Mouse (Mus musculus): ENCODE measurements around the gene Psme3. TPM values are rescaled to one million over a fixed set of nuclear protein-coding genes. Genes with fewer than 3 reads are reported as not detected.

Psme3 gene
- polyA plus RNA-seq, 1 experiment from 2014 or later: 107 TPM

DNA sequence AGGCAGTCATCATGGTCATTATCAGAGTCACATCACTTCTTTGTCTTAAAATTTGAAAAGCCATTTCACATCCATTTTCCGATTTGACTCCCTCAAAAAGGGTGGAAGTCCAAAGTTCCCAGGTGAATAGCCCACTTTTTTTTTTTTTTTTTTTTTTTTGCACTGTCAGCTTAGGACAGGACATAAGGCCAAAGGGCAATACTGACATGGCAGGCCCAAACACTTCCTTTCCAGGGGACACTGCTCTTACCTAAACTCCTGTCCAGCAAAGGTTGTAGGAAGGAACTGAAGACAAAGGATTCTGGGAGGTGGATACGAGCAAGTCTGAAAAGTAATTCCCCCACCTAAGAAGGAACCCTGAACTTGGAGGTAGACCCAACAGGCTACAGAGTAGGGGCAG lies 39.9 kb downstream of the Psme3 start:
- H3K27me3 ChIP-seq (ENCODE audit: control insufficient read depth, insufficient read depth, low read depth, low read length): no peaks in the 10 kb centered on the region
- H3K9ac ChIP-seq (ENCODE audit: low read depth, low read length): no peak overlapping the region
- H3K4me2 ChIP-seq (ENCODE audit: low read length): no peak overlapping the region
- no peaks in the 10 kb centered on the region for H3K36me3 ChIP-seq (ENCODE audit: control insufficient read depth, insufficient read depth, low read length)
- no peak overlapping the region for H3K27ac ChIP-seq (ENCODE audit: low read length)
- 89% methylated on average over 2 of the region's 2 CpGs for WGBS
- H3K9me3 ChIP-seq (replicated peaks; ENCODE audit: control insufficient read depth, low read length, poor library complexity, severe bottlenecking): no peaks in the 10 kb centered on the region
- no peak for ATAC-seq
- H3K4me1 ChIP-seq (ENCODE audit: control insufficient read depth, insufficient read depth, low read length): no peaks in the 10 kb centered on the region
- no peak overlapping the region for H3K4me3 ChIP-seq (ENCODE audit: low read depth, low read length)

- Histone ChIP-seq H3K4me1 (ENCODE audit: control insufficient read depth, insufficient read depth, low read length) (no peaks in the 10 kb centered on the region), H3K9me3 (replicated peaks; ENCODE audit: control insufficient read depth, low read length, poor library complexity, severe bottlenecking) (no peaks in the 10 kb centered on the region), H3K27ac (ENCODE audit: low read length) (no peak overlapping the region), H3K4me2 (ENCODE audit: low read length) (no peak overlapping the region), H3K27me3 (ENCODE audit: control insufficient read depth, insufficient read depth, low read depth, low read length) (no peaks in the 10 kb centered on the region), H3K4me3 (ENCODE audit: low read depth, low read length) (no peak overlapping the region), H3K9ac (ENCODE audit: low read depth, low read length) (no peak overlapping the region), H3K36me3 (ENCODE audit: control insufficient read depth, insufficient read depth, low read length) (no peaks in the 10 kb centered on the region)
- 76% methylated on average over 3 of the region's 3 CpGs for WGBS
- no peak for ATAC-seq
These were observed 41.6 kb downstream of the Psme3 start for GRCm38 (mm10) chr11:101357505-101358182.

GRCm38 (mm10) chr11:101359776-101360175 lies 43.8 kb downstream of the Psme3 start:
- no peak overlapping the region for H3K27ac ChIP-seq (ENCODE audit: low read length)
- no peaks in the 10 kb centered on the region for H3K9me3 ChIP-seq (replicated peaks; ENCODE audit: control insufficient read depth, low read length, poor library complexity, severe bottlenecking)
- no peaks in the 10 kb centered on the region for H3K27me3 ChIP-seq (ENCODE audit: control insufficient read depth, insufficient read depth, low read depth, low read length)
- WGBS: 73% methylated on average over 9 of the region's 9 CpGs
- H3K4me1 ChIP-seq (ENCODE audit: control insufficient read depth, insufficient read depth, low read length): no peaks in the 10 kb centered on the region
- no peak for ATAC-seq
- no peak overlapping the region for H3K4me2 ChIP-seq (ENCODE audit: low read length)
- H3K9ac ChIP-seq (ENCODE audit: low read depth, low read length): no peak overlapping the region
- no peaks in the 10 kb centered on the region for H3K36me3 ChIP-seq (ENCODE audit: control insufficient read depth, insufficient read depth, low read length)
- no peak overlapping the region for H3K4me3 ChIP-seq (ENCODE audit: low read depth, low read length)

DNA sequence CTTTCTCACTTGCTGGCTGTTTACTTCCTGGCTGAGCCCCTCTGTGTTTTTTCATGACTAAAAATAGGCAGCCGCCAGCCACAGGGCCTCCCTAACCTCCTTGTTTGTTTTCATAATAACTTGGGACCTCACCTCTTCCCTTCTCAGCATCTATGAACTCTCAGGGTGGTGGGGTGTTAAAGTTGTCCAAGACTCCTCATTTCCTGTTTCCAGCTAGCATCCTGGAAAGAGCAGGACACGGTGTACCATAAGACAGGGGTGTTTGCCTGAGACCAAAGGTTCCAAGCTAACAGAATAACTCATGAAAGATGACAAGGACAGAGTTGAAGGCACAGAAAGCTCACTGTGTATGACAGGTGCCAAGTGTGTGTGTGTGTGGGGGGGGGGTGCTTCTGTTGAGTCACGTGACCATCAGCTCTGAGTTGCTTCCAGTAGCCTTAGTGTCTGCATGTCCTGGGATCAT lies 44.7 kb downstream of the Psme3 start:
- Histone ChIP-seq H3K9ac (ENCODE audit: low read depth, low read length) (no peak overlapping the region), H3K4me2 (ENCODE audit: low read length) (no peak overlapping the region), H3K27me3 (ENCODE audit: control insufficient read depth, insufficient read depth, low read depth, low read length) (no peaks in the 10 kb centered on the region), H3K27ac (ENCODE audit: low read length) (no peak overlapping the region), H3K36me3 (ENCODE audit: control insufficient read depth, insufficient read depth, low read length) (no peaks in the 10 kb centered on the region), H3K4me1 (ENCODE audit: control insufficient read depth, insufficient read depth, low read length) (no peaks in the 10 kb centered on the region), H3K9me3 (replicated peaks; ENCODE audit: control insufficient read depth, low read length, poor library complexity, severe bottlenecking) (no peaks in the 10 kb centered on the region), H3K4me3 (ENCODE audit: low read depth, low read length) (no peak overlapping the region)
- WGBS: 68% methylated on average over 3 of the region's 3 CpGs
- ATAC-seq: no peak

DNA sequence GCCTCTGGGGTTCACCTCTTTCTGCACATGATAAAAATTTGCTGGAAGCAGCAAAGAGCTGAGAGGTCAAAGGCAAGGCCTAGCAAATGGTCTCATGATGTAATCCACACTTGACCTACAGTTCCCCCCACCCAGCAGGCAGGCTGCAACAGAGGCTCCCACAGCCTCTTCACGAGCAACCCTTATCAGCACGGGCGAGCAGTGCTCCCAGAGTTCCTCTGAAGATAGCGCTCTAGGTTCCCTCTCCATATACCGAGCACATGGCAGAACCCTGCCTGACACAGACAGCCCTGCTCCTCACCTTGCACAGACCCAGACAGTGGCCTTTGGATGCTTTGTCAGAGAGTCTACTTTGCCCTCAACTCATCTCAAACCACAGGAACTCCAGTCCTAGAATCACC lies 48.5 kb downstream of the Psme3 start:
- H3K9me3 ChIP-seq (replicated peaks; ENCODE audit: control insufficient read depth, low read length, poor library complexity, severe bottlenecking): no peaks in the 10 kb centered on the region

DNA sequence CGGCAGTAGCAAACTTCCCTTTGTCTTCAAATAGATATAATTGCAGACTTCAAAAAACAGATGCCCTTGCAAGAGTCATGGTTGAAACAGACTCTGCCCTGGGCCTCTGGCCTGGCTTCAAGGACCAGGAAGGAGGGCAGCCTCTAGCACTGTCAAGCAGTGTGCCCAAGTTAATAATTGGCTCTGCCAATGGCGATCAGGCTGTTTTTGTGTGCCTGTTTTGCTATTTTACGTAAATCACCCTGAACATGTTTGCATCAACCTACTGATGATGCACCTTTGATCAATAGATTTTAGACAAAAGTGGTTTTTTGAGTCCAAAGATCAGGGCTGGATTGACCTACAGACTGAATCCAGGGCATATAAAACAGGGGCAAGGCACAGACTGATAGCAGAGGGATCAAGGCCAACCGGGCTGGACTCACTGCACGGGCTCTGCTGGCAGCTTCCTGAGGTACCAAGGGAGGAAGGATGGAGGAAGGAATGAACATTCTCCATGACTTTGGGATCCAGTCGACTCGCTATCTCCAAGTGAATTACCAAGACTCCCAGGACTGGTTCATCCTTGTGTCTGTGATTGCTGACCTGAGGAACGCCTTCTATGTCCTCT lies 51.4 kb downstream of the Psme3 start, which contains the start of gene G6pc:
G6pc (plus strand) TSS at position 236 of the 610 bp plus-strand sequence.
- no peaks in the 10 kb centered on the region for H3K4me1 ChIP-seq (ENCODE audit: control insufficient read depth, insufficient read depth, low read length)
- no peaks in the 10 kb centered on the region for H3K36me3 ChIP-seq (ENCODE audit: control insufficient read depth, insufficient read depth, low read length)
- WGBS: 91% methylated on average over 8 of the region's 8 CpGs
- no peak within 1 kb of the TSS for H3K27ac ChIP-seq (ENCODE audit: low read length)
- H3K4me2 ChIP-seq (ENCODE audit: low read length): no peak within 1 kb of the TSS
- no peak within 1 kb of the TSS for H3K4me3 ChIP-seq (ENCODE audit: low read depth, low read length)
- H3K9ac ChIP-seq (ENCODE audit: low read depth, low read length): no peak within 1 kb of the TSS
- H3K27me3 ChIP-seq (ENCODE audit: control insufficient read depth, insufficient read depth, low read depth, low read length): no peaks in the 10 kb centered on the region
- H3K9me3 ChIP-seq (replicated peaks; ENCODE audit: control insufficient read depth, low read length, poor library complexity, severe bottlenecking): no peaks in the 10 kb centered on the region
- ATAC-seq: no peak

More for the DNA sequence above, 48.5 kb downstream of the Psme3 start:
- H3K9ac ChIP-seq (ENCODE audit: low read depth, low read length): no peak overlapping the region
- no peaks in the 10 kb centered on the region for H3K27me3 ChIP-seq (ENCODE audit: control insufficient read depth, insufficient read depth, low read depth, low read length)
- H3K4me2 ChIP-seq (ENCODE audit: low read length): no peak overlapping the region
- ATAC-seq: no peak
- H3K36me3 ChIP-seq (ENCODE audit: control insufficient read depth, insufficient read depth, low read length): no peaks in the 10 kb centered on the region
- H3K4me3 ChIP-seq (ENCODE audit: low read depth, low read length): no peak overlapping the region
- 82% methylated on average over 5 of the region's 5 CpGs for WGBS
- H3K4me1 ChIP-seq (ENCODE audit: control insufficient read depth, insufficient read depth, low read length): no peaks in the 10 kb centered on the region
- no peak overlapping the region for H3K27ac ChIP-seq (ENCODE audit: low read length)

DNA sequence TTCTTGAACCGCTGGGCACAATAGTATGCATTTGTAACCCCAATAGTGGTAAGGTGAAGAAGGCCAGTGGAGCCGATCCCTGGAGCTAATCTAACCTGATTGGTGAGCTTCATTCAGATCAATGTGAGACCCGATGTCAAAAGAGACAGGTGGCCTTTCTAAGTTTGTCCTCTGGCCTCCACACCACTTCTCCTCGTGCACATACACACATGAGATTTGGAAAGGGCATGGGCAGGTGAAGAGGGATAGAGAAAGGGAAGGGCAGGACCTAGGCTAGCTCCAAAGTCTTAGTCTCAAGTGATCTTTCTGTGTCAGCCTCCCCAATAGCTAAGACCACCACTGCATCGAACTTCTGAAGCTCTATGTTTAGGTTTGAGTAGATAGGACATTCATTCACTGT lies 54.1 kb downstream of the Psme3 start:
- WGBS: 74% methylated on average over 5 of the region's 5 CpGs
- no peak for ATAC-seq
- no peak overlapping the region for H3K4me2 ChIP-seq (ENCODE audit: low read length)
- H3K9ac ChIP-seq (ENCODE audit: low read depth, low read length): no peak overlapping the region
- H3K4me3 ChIP-seq (ENCODE audit: low read depth, low read length): no peak overlapping the region
- no peaks in the 10 kb centered on the region for H3K36me3 ChIP-seq (ENCODE audit: control insufficient read depth, insufficient read depth, low read length)
- H3K9me3 ChIP-seq (replicated peaks; ENCODE audit: control insufficient read depth, low read length, poor library complexity, severe bottlenecking): no peaks in the 10 kb centered on the region
- no peak overlapping the region for H3K27ac ChIP-seq (ENCODE audit: low read length)
- H3K27me3 ChIP-seq (ENCODE audit: control insufficient read depth, insufficient read depth, low read depth, low read length): no peaks in the 10 kb centered on the region
- no peaks in the 10 kb centered on the region for H3K4me1 ChIP-seq (ENCODE audit: control insufficient read depth, insufficient read depth, low read length)

Small RNA genes lying within 50 kb of the gene (microRNA-seq; reads per million reads assigned to microRNA genes)
- gene Gm25593: not detected

Other genes starting within 250 kb of the Psme3 start
- gene Naglu, start 246.2 kb upstream of the Psme3 start, polyA plus RNA-seq (2015; fragmentation: Nextera tagmentation; extraction: Ambion mirVana): 13.2 and 14.2 TPM in 2 replicates
- 0.21 and 0.49 TPM in 2 replicates for gene Hsd17b1, start 237.8 kb upstream of the Psme3 start, polyA plus RNA-seq (2015; fragmentation: Nextera tagmentation; extraction: Ambion mirVana)
- 42.0 and 43.5 TPM in 2 replicates for gene Coasy, start 233.6 kb upstream of the Psme3 start, polyA plus RNA-seq (2015; fragmentation: Nextera tagmentation; extraction: Ambion mirVana)
- 93.8 and 96.5 TPM in 2 replicates for gene Mlx, start 228.9 kb upstream of the Psme3 start, polyA plus RNA-seq (2015; fragmentation: Nextera tagmentation; extraction: Ambion mirVana)
- gene Psmc3ip, start 220.8 kb upstream of the Psme3 start, polyA plus RNA-seq (2015; fragmentation: Nextera tagmentation; extraction: Ambion mirVana): 15.2 and 17.6 TPM in 2 replicates
- 24.4 and 25.4 TPM in 2 replicates for gene Retreg3, start 196.3 kb upstream of the Psme3 start, polyA plus RNA-seq (2015; fragmentation: Nextera tagmentation; extraction: Ambion mirVana)
- 72.6 and 75.0 TPM in 2 replicates for gene Tubg1, start 196.3 kb upstream of the Psme3 start, polyA plus RNA-seq (2015; fragmentation: Nextera tagmentation; extraction: Ambion mirVana)
- 62.9 and 71.4 TPM in 2 replicates for gene Tubg2, start 160.3 kb upstream of the Psme3 start, polyA plus RNA-seq (2015; fragmentation: Nextera tagmentation; extraction: Ambion mirVana)
- 4.2 and 4.7 TPM in 2 replicates for gene Cntnap1, start 145.7 kb upstream of the Psme3 start, polyA plus RNA-seq (2015; fragmentation: Nextera tagmentation; extraction: Ambion mirVana)
- gene Plekhh3, start 144.9 kb upstream of the Psme3 start, polyA plus RNA-seq (2015; fragmentation: Nextera tagmentation; extraction: Ambion mirVana): 6.5 and 7.6 TPM in 2 replicates
- gene Ccr10, start 140.8 kb upstream of the Psme3 start, polyA plus RNA-seq (2015; fragmentation: Nextera tagmentation; extraction: Ambion mirVana): 0.47 and 0.62 TPM in 2 replicates
- 30.8 and 34.4 TPM in 2 replicates for gene Ezh1, start 89.8 kb upstream of the Psme3 start, polyA plus RNA-seq (2015; fragmentation: Nextera tagmentation; extraction: Ambion mirVana)
- gene Ramp2, start 70.2 kb upstream of the Psme3 start, polyA plus RNA-seq (2015; fragmentation: Nextera tagmentation; extraction: Ambion mirVana): 79.5 and 83.8 TPM in 2 replicates
- 115 and 119 TPM in 2 replicates for gene Vps25, start 62.5 kb upstream of the Psme3 start, polyA plus RNA-seq (2015; fragmentation: Nextera tagmentation; extraction: Ambion mirVana)
- 6.4 and 7.4 TPM in 2 replicates for gene Wnk4, start 55.6 kb upstream of the Psme3 start, polyA plus RNA-seq (2015; fragmentation: Nextera tagmentation; extraction: Ambion mirVana)
- 0.71 and 0.80 TPM in 2 replicates for gene Cntd1, start 37.2 kb upstream of the Psme3 start, polyA plus RNA-seq (2015; fragmentation: Nextera tagmentation; extraction: Ambion mirVana)
- gene Coa3, start 37.1 kb upstream of the Psme3 start, polyA plus RNA-seq (2015; fragmentation: Nextera tagmentation; extraction: Ambion mirVana): 208 and 224 TPM in 2 replicates
- 159 and 177 TPM in 2 replicates for gene Becn1, start 13.9 kb upstream of the Psme3 start, polyA plus RNA-seq (2015; fragmentation: Nextera tagmentation; extraction: Ambion mirVana)
- gene Aoc2, start 8.8 kb downstream of the Psme3 start, polyA plus RNA-seq (2015; fragmentation: Nextera tagmentation; extraction: Ambion mirVana): 2.0 and 2.2 TPM in 2 replicates
- 0.13 and 0.14 TPM in 2 replicates for gene Aoc3, start 14.4 kb downstream of the Psme3 start, polyA plus RNA-seq (2015; fragmentation: Nextera tagmentation; extraction: Ambion mirVana)
- not detected in 2 replicates for gene G6pc, start 51.3 kb downstream of the Psme3 start, polyA plus RNA-seq (2015; fragmentation: Nextera tagmentation; extraction: Ambion mirVana)
- gene Aarsd1, start 101.4 kb downstream of the Psme3 start, polyA plus RNA-seq (2015; fragmentation: Nextera tagmentation; extraction: Ambion mirVana): 96.2 and 98.2 TPM in 2 replicates
- 7.0 and 7.9 TPM in 2 replicates for gene Gm27029, start 108.6 kb downstream of the Psme3 start, polyA plus RNA-seq (2015; fragmentation: Nextera tagmentation; extraction: Ambion mirVana)
- gene Rundc1, start 108.9 kb downstream of the Psme3 start, polyA plus RNA-seq (2015; fragmentation: Nextera tagmentation; extraction: Ambion mirVana): 32.1 and 32.6 TPM in 2 replicates
- 3.0 and 3.1 TPM in 2 replicates for gene Ptges3l, start 109.1 kb downstream of the Psme3 start, polyA plus RNA-seq (2015; fragmentation: Nextera tagmentation; extraction: Ambion mirVana)
- gene Rpl27, start 126.1 kb downstream of the Psme3 start, polyA plus RNA-seq (2015; fragmentation: Nextera tagmentation; extraction: Ambion mirVana): 185 and 220 TPM in 2 replicates
- 2.5 and 3.1 TPM in 2 replicates for gene Ifi35, start 132.2 kb downstream of the Psme3 start, polyA plus RNA-seq (2015; fragmentation: Nextera tagmentation; extraction: Ambion mirVana)
- 67.7 and 76.5 TPM in 2 replicates for gene Rnd2, start 148.8 kb downstream of the Psme3 start, polyA plus RNA-seq (2015; fragmentation: Nextera tagmentation; extraction: Ambion mirVana)
- 134 and 145 TPM in 2 replicates for gene Vat1, start 150.0 kb downstream of the Psme3 start, polyA plus RNA-seq (2015; fragmentation: Nextera tagmentation; extraction: Ambion mirVana)
- 1.9 TPM in 2 replicates for gene Brca1, start 235.7 kb downstream of the Psme3 start, polyA plus RNA-seq (2015; fragmentation: Nextera tagmentation; extraction: Ambion mirVana)
- gene Nbr1, start 235.9 kb downstream of the Psme3 start, polyA plus RNA-seq (2015; fragmentation: Nextera tagmentation; extraction: Ambion mirVana): 98.4 and 108 TPM in 2 replicates

Measured in midbrain, embryonic 16.5 days (tissue).